Mouse (Mus musculus): ENCODE measurements around the gene Fpr-rs7. TPM values are rescaled to one million over a fixed set of nuclear protein-coding genes. Genes with fewer than 3 reads are reported as not detected.

Gene Fpr-rs7
- polyA plus RNA-seq (2012; ENCODE audit: low replicate concordance) = not detected in 2 replicates

DNA sequence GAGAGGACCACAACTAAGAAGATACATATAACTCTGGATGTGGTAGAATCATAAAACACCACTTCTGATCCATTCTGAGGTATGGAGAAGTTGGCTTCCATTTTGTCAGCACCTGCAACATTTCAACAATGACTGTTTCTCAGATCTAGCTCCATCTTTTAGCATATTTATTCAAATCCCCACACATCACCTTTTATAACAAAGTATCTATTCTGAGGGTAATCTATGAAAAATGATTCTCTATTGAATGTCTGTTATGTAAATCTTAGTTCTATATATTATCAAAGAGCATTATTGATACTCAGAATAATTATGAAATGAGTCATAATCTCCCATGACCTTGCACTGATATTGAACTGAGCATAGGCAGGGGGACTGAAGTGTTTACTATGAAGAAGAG, at the start of gene Fpr-rs7:
TSS of gene Fpr-rs7 (minus strand) at position 101 of the 400 bp plus-strand sequence.

Other genes starting within 250 kb of the Fpr-rs7 start
- gene Vmn2r104, start 65.9 kb downstream of the Fpr-rs7 start, polyA plus RNA-seq (2012; ENCODE audit: low replicate concordance) = not detected in 2 replicates
- gene Fpr-rs6, start 68.9 kb upstream of the Fpr-rs7 start, polyA plus RNA-seq (2012; ENCODE audit: low replicate concordance) = not detected in 2 replicates
- 0.07 TPM in 1 of 2 replicates, not detected in the other for gene Vmn2r105, start 120.8 kb upstream of the Fpr-rs7 start, polyA plus RNA-seq (2012; ENCODE audit: low replicate concordance)
- gene Vmn2r106, start 171.3 kb upstream of the Fpr-rs7 start, polyA plus RNA-seq (2012; ENCODE audit: low replicate concordance) = not detected in 2 replicates
- gene Vmn2r107, start 231.0 kb upstream of the Fpr-rs7 start, polyA plus RNA-seq (2012; ENCODE audit: low replicate concordance) = 0.01 TPM in 1 of 2 replicates, not detected in the other

Measured in hematopoietic multipotent progenitor cell, adult 10-12 weeks (in vitro differentiated cells).